Mouse (Mus musculus) heart, adult 2 months (tissue): ENCODE data around the gene Myof.

Source experiments
- CTCF ChIP-seq: fragments of 200-600 bp; IDR thresholded peaks from 2 replicates; pipeline ENCODE4 v1.8.1; 2022; ENCODE audit warnings: antibody characterized with exemption, mild to moderate bottlenecking, moderate library complexity
- POLR2A ChIP-seq: fragments of 200-500 bp; IDR thresholded peaks from 2 replicates; pipeline ENCODE4 v1.6.1; 2011; ENCODE audit warnings: mild to moderate bottlenecking, low read depth, low read length, control low read depth; ENCODE audit not compliant: insufficient read depth

DNA sequence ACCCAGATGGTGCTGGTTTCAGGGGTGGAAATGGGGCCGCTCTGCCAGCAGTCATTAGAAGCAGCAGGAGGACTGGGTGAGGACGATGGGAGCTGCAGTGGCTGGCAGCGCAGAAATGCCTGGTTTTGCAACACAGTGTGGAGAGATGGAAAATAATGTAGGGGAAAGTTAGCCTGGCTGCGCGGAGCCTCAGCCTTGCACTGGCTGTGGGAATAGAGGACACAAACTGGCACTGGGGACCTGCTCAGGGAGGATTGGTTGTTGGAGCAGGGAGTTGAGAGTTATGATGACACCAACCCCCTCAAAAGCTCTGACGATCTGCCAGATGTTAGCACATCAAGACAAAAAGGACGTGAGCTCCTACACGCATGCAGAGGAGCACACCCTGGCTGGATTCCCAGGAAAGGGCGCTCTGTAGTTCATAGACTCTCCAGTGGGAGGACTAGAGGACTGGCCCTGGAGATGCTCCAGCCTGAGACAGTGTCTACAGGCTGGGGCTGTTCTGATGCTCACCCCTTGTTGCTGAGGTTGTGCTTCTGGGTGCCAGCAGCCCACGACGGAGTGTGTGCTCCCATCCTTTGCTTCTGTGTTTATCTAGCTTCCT lies 43.7 kb upstream of the Myof start:
- peak; percentile 70 for TF ChIP-seq CTCF
- no peak for TF ChIP-seq POLR2A
